Mouse (Mus musculus): ENCODE data around the gene Gm44973. TPM values are rescaled to one million over a fixed set of nuclear protein-coding genes. Genes with fewer than 3 reads are reported as not detected.
A peak's percentile ranks its signal among the peaks of the same experiment; 100 is the strongest.

Gm44973 gene
- polyA plus RNA-seq, 1 experiment from 2014 or later, result 1.5 TPM

DNA sequence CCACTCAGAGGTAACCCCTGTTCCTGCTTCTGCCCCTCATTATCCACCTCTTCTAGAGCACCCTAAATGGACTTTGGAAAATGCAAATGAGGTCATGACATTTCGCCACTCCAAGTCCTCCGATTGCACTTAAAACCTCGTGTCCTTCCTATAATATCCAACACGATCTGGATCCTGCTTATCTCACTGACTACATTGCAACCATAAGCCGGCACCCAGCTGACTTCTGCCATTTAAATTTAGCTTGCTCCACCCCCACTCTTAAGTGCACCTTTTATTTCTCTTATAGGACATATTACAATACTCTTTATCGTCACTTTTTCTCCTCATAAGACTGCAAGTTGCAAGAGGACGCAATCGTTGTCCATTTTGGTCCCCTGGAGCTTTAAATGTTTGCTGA, 22.2 kb downstream of the Gm44973 start:
- peak overlapping the region; percentile 64 for H3K4me3 ChIP-seq
- peak overlapping the region; percentile 88 for H3K27ac ChIP-seq
- ATAC-seq, result no peak
- H3K4me1 ChIP-seq, result peaks cover 9% of the 10 kb centered on the region; the same call in 1 of the 2 replicates
- H3K9ac ChIP-seq, result no peak overlapping the region
- no peaks in the 10 kb centered on the region for H3K27me3 ChIP-seq
- no peaks in the 10 kb centered on the region for H3K9me3 ChIP-seq (replicated peaks)
- H3K4me2 ChIP-seq, result peak overlapping the region; percentile 59
- H3K36me3 ChIP-seq (ENCODE audit: poor library complexity, severe bottlenecking), result peaks cover 44% of the 10 kb centered on the region
- 89% methylated on average over 8 of the region's 8 CpGs for WGBS

DNA sequence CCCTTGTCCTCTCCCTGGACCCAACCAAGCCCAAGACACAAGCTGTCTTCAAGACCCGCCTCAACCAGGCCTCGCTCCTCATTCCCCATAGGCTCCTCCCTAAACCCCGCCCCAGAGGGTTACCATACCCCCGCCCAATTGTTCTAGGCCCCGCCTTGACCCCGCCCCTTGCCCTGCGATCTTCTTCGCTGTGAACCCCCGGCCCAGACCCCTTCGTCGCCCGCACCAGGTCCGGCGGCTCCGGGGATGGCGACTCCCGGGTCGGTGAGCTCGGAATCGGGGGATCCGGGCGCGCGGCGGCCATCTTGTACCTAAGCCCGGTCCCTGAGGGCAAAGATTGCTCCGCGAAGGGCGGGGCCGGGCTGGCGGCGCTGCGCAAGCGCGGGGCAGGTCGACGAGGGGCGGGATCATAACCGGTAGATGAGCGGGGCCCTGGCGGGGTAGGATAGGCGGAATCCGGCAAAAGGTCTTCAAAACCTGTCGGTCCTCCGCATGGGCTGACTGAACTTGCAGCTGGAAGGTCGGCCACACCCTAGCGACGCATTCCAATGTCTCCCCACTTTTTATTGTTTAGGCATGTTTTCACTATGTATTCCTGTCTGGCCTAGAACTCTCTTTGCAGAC, 22.9 kb downstream of the Gm44973 start, which contains the start of gene Zfp784:
Gene Zfp784 (minus strand): TSS at position 338 of the 624 bp plus-strand sequence.
- peak; percentile 97 for ATAC-seq
- H3K9ac ChIP-seq, result peak within 1 kb of the TSS; percentile 72
- H3K4me2 ChIP-seq, result peak within 1 kb of the TSS; percentile 59
- H3K9me3 ChIP-seq (replicated peaks), result no peaks in the 10 kb centered on the region
- WGBS, result under 1% methylated on average over 48 of the region's 48 CpGs
- peak within 1 kb of the TSS; percentile 88 for H3K27ac ChIP-seq
- H3K27me3 ChIP-seq, result no peaks in the 10 kb centered on the region
- peak within 1 kb of the TSS; percentile 64 for H3K4me3 ChIP-seq
- H3K36me3 ChIP-seq (ENCODE audit: poor library complexity, severe bottlenecking), result peaks cover 36% of the 10 kb centered on the region
- peaks cover 9% of the 10 kb centered on the region; the same call in 1 of the 2 replicates for H3K4me1 ChIP-seq

DNA sequence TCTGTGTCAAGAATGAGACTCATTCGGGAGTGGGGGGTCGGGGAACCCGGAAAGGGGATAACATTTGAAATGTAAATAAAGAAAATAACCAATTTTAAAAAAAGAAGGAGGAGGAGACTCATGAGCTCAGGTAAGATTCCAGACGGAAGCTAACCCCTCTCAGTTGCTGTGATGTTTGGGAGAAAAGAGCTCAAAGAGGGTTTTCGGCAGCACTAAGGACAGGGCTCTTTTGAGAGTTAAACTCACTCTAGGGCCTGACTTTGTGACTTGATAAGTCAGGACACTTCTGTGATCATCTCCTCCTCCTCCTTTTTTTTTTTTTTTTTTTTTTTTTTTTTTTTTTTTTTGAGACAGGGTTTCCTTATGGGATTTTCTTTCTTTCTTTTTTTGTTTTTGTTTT, 23.6 kb downstream of the Gm44973 start:
- whole genome bisulfite sequencing, result 25% methylated on average over 5 of the region's 5 CpGs
- Histone ChIP-seq H3K9ac (no peak overlapping the region), H3K4me1 (peaks cover 9% of the 10 kb centered on the region; the same call in 1 of the 2 replicates), H3K4me2 (peak overlapping the region; percentile 59), H3K4me3 (peak overlapping the region; percentile 64), H3K27ac (peak overlapping the region; percentile 88; the same call in 1 of the 2 replicates), H3K27me3 (no peaks in the 10 kb centered on the region), H3K9me3 (replicated peaks) (no peaks in the 10 kb centered on the region), H3K36me3 (ENCODE audit: poor library complexity, severe bottlenecking) (peaks cover 29% of the 10 kb centered on the region)
- ATAC-seq, result no peak

DNA sequence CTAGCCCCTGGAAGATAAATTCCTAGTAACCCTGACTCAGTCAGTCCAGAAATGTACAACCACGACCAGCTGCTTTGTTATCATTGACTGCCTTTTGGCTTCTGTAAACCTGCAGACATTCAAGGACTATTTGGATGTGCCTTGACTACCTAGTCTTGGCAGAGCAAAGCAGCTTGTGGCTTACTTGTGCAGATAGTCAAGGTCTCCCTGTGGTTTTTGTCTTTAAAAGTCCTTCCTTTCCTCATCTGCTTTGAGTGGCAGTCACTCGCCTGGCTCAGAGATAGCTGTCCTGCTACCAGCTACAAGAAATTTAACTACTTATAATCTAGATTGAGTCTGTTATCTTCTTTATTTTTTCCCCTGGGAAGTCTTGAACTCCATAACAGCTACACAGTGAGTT, 29.7 kb downstream of the Gm44973 start:
- Histone ChIP-seq H3K4me1 (no peaks in the 10 kb centered on the region), H3K9ac (no peak overlapping the region), H3K4me3 (no peak overlapping the region), H3K4me2 (no peak overlapping the region), H3K36me3 (ENCODE audit: poor library complexity, severe bottlenecking) (peaks cover 4% of the 10 kb centered on the region; the same call in 1 of the 2 replicates), H3K27ac (no peak overlapping the region), H3K9me3 (replicated peaks) (no peaks in the 10 kb centered on the region), H3K27me3 (no peaks in the 10 kb centered on the region)
- 85% methylated on average over 2 of the region's 2 CpGs for WGBS
- no peak for ATAC-seq

DNA sequence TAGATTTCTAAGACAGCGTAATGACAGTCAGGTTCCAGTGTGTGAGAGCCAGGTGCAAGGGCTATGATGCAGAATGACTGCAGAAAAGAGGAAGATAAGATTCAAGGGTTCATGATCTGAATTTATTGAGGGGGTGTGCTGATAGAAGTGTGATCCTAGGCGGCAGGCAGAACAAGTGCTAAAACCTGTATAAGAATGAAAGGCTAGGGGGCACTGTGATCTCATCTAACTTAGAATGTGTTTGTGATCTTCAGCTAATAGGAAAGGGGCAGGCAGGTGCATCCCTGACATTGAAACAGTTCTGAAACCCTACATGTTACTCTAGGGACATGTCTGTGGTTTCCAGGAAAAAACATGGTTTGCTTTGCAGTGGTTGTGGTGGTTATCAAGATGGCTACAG, 30.8 kb downstream of the Gm44973 start:
- H3K4me3 ChIP-seq, result no peak overlapping the region
- H3K27ac ChIP-seq, result no peak overlapping the region
- no peak overlapping the region for H3K4me2 ChIP-seq
- no peak for ATAC-seq
- H3K27me3 ChIP-seq, result no peaks in the 10 kb centered on the region
- no peaks in the 10 kb centered on the region for H3K9me3 ChIP-seq (replicated peaks)
- 74% methylated on average over 2 of the region's 2 CpGs for WGBS
- H3K9ac ChIP-seq, result no peak overlapping the region
- H3K36me3 ChIP-seq (ENCODE audit: poor library complexity, severe bottlenecking), result peaks cover 3% of the 10 kb centered on the region; the same call in 1 of the 2 replicates
- H3K4me1 ChIP-seq, result peaks cover 8% of the 10 kb centered on the region

DNA sequence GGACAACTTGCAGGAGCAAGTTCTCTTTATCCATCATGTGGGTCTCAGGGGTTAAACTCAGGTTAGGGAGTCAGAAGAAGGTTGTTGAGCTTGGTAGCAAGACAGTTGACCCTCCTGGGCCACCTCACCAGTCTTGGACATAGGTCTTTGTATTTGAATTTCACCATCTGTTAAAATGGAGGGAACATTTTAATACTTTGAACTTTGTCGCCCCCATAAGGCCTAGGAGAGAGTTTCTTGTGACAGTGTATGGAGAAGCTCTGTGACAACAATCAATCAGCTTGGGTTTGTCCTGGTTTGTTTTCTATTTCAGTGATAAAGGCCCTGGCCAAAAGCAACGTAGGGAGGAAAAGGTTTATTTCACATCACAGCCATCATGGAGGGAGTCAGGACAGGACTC, 32.0 kb downstream of the Gm44973 start:
- 40% methylated on average over 2 of the region's 2 CpGs for WGBS
- no peak for ATAC-seq
- no peak overlapping the region for H3K4me2 ChIP-seq

DNA sequence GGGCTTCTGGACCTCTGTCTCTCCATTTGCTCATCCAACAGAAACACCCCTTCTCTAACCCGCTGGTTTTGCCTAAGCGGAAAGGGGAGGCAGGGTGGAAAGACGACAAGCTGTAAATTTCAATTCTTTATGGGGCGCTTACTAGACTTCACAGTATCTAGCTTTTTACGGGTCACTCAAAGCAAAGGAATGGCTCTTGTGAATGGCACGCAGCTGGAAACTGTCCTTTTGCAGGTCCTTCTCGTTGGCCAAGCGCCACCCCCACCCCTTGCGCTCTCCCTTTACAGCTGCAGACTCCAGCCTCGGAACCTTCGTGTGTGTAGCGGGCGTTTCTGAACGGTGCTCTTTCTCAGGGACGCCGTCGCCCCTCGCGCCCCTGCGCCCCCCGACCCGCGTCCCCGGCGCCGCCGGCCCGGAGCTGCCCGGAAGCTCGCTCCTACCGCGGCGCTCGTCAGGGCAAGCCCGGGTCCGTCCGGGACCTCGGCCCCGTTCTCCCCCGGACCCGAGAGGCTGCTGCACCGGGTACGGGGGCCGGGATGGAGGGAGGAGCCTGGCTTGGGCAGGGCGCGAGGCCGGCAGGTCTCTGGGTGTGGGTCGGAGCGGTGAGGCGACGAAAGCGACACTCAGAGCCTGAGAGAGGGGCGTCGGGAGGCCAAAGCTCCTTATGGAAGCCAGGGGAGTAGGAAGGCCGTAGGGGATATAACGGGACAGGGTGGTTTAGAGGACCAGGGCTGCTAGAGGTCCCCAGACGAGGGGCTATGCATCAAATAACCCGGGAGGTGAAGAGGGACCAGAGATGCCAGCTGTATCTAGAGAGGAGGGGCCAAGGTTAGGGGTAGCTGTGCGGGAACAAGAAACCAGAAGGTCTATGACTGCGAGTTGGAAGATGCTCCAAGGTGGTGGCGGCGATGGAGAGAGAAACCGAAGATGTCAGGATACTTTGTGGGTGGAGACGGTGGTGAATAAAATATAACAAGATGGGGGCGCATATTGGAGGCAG, 36.2 kb downstream of the Gm44973 start, which contains the start of gene Zfp580:
Gene Zfp580 (plus strand): TSS at position 346 of the 1,000 bp plus-strand sequence.
- Histone ChIP-seq H3K36me3 (ENCODE audit: poor library complexity, severe bottlenecking) (no peaks in the 10 kb centered on the region), H3K9ac (peak within 1 kb of the TSS; percentile 85), H3K27ac (peak within 1 kb of the TSS; percentile 77), H3K4me1 (peaks cover 40% of the 10 kb centered on the region), H3K4me2 (peak within 1 kb of the TSS; percentile 90), H3K27me3 (peaks cover 46% of the 10 kb centered on the region), H3K9me3 (replicated peaks) (no peaks in the 10 kb centered on the region), H3K4me3 (peak within 1 kb of the TSS; percentile 82)
- peak; percentile 84 for ATAC-seq
- WGBS, result under 1% methylated on average over 64 of the region's 65 CpGs

More for the DNA sequence above, 32.0 kb downstream of the Gm44973 start:
- no peak overlapping the region for H3K9ac ChIP-seq
- H3K9me3 ChIP-seq (replicated peaks), result no peaks in the 10 kb centered on the region
- no peak overlapping the region for H3K4me3 ChIP-seq
- peaks cover 4% of the 10 kb centered on the region; the same call in 1 of the 2 replicates for H3K27me3 ChIP-seq
- H3K36me3 ChIP-seq (ENCODE audit: poor library complexity, severe bottlenecking), result no peaks in the 10 kb centered on the region
- H3K4me1 ChIP-seq, result peaks cover 14% of the 10 kb centered on the region
- no peak overlapping the region for H3K27ac ChIP-seq

DNA sequence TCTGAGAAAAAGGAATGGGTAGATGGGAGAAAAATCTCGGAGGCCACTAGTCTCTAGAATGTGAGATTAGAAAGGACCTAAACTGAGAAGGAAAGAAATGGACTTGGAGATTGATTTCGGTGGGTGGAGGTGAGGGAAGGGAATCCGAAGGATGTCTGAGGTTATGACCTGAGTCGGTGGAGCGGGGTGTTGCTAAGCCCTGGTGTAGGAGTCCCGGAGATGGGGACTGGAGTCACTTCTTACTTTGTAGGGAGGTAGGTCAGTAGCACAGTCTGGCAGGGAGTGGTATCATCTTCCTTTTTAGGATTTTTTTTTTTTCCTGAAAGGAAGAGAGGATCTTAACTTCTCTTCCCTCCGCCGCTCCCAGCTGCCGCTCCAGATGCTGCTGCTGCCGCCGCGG, 37.1 kb downstream of the Gm44973 start:
- H3K4me1 ChIP-seq, result peaks cover 49% of the 10 kb centered on the region
- 3% methylated on average over 7 of the region's 12 CpGs for WGBS
- peak overlapping the region; percentile 82 for H3K4me3 ChIP-seq
- H3K27me3 ChIP-seq, result peaks cover 56% of the 10 kb centered on the region
- H3K9me3 ChIP-seq (replicated peaks), result no peaks in the 10 kb centered on the region
- peak overlapping the region; percentile 77; the same call in 1 of the 2 replicates for H3K27ac ChIP-seq
- no peaks in the 10 kb centered on the region for H3K36me3 ChIP-seq (ENCODE audit: poor library complexity, severe bottlenecking)
- ATAC-seq, result no peak
- peak overlapping the region; percentile 90 for H3K4me2 ChIP-seq
- H3K9ac ChIP-seq, result peak overlapping the region; percentile 85

DNA sequence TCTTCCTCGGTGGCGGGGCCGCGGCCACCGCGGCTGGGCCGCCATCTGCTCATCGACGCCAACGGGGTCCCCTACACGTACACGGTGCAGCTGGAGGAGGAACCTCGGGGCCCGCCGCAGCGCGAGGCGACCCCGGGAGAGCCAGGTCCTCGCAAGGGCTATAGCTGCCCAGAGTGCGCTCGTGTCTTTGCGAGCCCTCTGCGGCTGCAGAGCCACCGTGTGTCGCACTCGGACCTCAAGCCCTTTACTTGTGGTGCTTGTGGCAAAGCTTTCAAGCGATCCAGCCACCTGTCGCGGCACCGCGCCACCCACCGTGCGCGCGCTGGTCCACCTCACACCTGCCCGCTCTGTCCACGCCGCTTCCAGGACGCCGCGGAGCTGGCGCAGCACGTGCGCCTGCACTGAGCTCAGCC, 37.6 kb downstream of the Gm44973 start:
- Histone ChIP-seq H3K36me3 (ENCODE audit: poor library complexity, severe bottlenecking) (no peaks in the 10 kb centered on the region), H3K4me1 (peaks cover 54% of the 10 kb centered on the region), H3K4me3 (peak overlapping the region; percentile 82), H3K27ac (no peak overlapping the region), H3K9me3 (replicated peaks) (no peaks in the 10 kb centered on the region), H3K9ac (peak overlapping the region; percentile 85), H3K4me2 (peak overlapping the region; percentile 90), H3K27me3 (peaks cover 61% of the 10 kb centered on the region)
- ATAC-seq, result no peak
- WGBS, result 4% methylated on average over 45 of the region's 45 CpGs

DNA sequence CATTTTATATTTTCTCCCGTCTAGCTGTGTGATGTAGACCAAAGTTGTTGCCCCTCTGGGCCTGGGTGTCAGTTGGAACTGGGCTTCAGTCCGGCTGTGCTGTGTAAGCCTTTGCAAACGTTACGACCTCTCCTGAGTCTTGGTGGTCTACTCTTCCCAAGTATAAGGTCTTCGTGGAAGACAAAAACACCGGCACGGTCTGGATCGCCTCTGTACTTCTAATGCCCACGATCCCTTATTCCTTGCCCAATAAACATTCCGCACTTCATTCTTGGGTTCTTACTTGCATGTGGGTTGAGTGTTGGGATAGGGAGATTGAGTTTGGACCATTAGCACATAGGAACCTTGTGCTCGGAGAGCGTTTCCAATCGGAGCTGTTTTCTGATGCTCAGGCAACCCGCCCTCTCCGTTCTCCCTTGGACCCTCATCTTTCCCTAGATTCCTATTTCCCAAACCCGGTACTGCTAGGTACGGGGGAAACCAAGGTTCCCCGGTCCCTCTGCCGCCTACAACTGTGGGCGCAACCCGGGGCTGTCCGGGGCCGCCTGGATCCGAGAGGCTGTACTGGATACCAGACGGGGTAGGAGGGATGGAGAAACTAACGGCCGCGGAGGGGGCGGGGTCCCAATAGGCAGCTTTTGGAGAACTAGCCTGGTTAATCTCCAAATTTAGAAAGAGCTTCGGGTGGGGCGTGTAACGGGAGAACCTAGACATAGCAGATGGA, 38.3 kb downstream of the Gm44973 start:
- H3K4me2 ChIP-seq, result peak overlapping the region; percentile 90
- H3K9ac ChIP-seq, result peak overlapping the region; percentile 85
- H3K4me1 ChIP-seq, result peaks cover 54% of the 10 kb centered on the region
- ATAC-seq, result no peak
- H3K27ac ChIP-seq, result no peak overlapping the region
- WGBS, result 7% methylated on average over 32 of the region's 32 CpGs
- H3K36me3 ChIP-seq (ENCODE audit: poor library complexity, severe bottlenecking), result no peaks in the 10 kb centered on the region
- peak overlapping the region; percentile 82 for H3K4me3 ChIP-seq
- peaks cover 67% of the 10 kb centered on the region for H3K27me3 ChIP-seq
- H3K9me3 ChIP-seq (replicated peaks), result no peaks in the 10 kb centered on the region

DNA sequence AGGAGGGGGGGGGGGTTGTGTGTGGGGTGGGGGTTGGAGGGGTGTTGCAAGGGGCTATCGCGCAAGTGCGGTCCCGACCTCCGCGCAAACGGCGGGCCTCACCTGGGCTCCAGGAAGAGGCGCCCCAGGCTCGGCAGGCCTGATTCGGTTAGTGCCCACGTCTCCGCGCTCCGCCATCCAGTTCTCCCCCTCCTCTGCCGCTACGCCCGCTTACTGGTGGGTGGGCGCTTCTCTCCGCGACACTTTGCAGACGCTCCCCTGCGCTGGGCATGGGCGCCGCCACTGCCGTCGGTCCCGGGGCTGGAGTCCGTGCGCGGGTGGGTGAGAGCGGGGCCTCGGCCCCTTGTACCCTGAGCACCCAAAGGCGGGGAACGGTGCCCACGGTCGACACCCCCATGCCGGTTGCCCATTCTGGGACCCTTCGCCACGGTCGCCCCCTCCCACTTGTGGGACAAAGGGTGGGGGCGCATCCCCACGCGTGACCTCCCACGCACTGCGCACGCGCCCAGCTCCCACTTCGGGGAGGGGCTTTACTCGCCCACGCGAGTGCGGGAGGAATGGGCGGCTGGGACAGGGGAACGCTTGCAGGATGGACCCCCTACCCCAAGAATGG, 41.5 kb downstream of the Gm44973 start:
- no peak for ATAC-seq
- Histone ChIP-seq H3K36me3 (ENCODE audit: poor library complexity, severe bottlenecking) (no peaks in the 10 kb centered on the region), H3K27ac (no peak overlapping the region)

More for the DNA sequence above, 41.5 kb downstream of the Gm44973 start:
- Histone ChIP-seq H3K4me3 (peak overlapping the region; percentile 51), H3K9ac (peak overlapping the region; percentile 74), H3K9me3 (replicated peaks) (no peaks in the 10 kb centered on the region), H3K27me3 (peaks cover 72% of the 10 kb centered on the region), H3K4me2 (peak overlapping the region; percentile 71), H3K4me1 (peaks cover 62% of the 10 kb centered on the region)
- 1% methylated on average over 55 of the region's 55 CpGs for WGBS

All from forebrain, embryonic 13.5 days (tissue).